Mouse (Mus musculus): Measurements from ENCODE around the gene D630023F18Rik. TPM values are rescaled to one million over a fixed set of nuclear protein-coding genes. Genes with fewer than 3 reads are reported as not detected.

D630023F18Rik gene
- total RNA-seq (2021): 10 to 100 TPM; 18.2 to 18.6 TPM
- long read RNA-seq, transcript D630023F18Rik-202 (8 exons, 1,156 nt): major isoform, 14 of 26 reads
- long read RNA-seq, partial matches to known transcripts: 3 of 26 reads
- long read RNA-seq, other reads (novel, unspliced or antisense): 8 of 26 reads

DNA sequence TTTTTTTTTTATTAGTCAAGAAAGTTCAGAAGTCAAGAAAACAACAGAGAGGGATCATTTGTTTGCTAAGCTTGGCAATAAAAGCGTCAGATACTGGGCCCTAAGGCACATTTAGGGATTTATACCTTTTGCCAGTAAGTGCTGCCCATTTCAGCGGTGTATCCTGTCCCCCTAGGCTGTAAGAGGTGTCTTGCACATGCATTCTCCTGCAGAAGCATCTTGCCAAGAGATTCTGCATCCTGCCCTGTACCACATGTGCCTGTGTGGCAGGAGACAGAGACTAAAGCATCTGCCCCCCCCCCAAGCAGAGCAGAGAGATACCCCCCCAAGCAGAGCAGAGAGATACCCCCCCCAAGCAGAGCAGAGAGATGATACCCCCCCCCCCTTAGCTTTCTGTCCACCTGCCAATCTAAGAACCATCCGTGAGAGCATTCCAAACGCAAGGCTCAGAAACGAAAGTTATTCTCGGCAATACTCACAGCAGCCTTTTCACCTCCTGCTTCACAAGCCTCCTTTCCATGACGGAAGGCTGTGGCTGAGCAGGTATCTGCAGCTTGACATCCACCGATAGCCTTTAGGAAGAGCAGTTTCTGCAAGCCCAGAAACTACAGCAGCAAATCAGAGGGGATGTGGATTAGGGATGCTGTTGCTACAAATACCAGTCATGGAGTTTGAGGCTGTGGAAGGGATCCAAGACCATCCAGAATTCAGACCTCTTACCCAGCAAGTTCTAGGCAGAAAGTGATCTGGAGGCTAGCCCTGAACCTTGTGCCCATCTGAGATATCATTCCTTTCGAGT lies at the start of gene D630023F18Rik:
TSS of gene D630023F18Rik (minus strand) at position 641 of the 799 bp plus-strand sequence.
- DNase-seq (ENCODE audit: low spot score in 2 of 2): peak; percentile 18 to 45

DNA sequence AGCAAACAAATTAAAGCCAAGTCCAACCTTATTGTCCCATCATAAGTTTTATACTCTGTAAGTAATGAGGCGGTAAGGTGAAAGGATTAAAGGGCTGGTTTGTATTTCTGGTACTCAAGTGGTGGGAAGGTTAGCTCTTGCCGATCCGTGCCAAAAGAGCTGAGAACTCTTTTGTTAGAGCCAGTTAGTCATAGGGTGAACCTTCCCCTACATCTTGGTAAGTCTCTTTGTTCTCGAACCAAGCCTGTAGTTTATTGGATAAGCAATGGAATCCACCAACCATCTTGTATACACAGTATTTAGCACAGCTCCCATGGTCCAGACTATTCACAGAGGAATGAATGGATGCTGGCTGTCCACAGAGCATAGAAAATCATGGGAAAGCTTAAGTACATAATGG lies 48.6 kb upstream of the D630023F18Rik start:
- no peak for DNase-seq (ENCODE audit: low spot score in 2 of 2)

DNA sequence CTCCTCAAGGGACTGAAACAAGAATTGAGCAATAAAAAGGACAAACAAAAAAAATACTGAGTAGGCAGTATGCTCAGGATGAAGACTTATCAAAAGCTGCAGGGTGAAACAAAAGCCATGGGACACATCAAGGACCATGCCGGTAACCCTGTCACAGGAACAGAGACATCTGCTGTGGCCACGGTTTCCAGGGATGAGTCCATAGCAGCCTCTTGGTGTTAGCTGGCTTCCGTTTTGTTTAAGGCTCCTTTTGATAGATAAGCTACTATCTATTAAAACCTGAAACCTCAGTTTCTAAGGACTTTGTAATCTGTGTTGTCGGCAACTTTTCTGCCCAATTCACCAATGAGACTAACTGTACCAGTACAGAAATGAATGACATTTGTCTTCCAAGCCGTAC lies 46.9 kb upstream of the D630023F18Rik start:
- DNase-seq (ENCODE audit: low spot score in 2 of 2): no peak

DNA sequence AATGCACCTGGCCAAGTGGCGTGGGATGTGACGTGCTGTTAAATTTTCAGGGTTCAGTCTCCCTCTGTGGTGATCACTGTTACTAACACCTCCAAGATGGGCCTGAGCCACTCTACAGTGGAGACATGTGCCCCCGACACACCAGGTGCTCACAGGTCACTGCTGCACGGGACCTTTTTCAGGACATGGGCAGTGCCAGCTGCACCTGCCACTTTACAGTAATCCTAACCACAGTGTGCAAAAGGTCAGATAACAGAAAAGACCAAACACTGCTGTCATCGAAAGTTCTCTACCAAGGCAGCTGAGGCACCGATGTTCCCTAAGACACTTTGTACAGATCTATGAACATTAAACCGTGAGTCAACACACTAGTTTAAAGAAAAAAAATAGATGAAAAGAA lies 46.5 kb upstream of the D630023F18Rik start:
- no peak for DNase-seq (ENCODE audit: low spot score in 2 of 2)

DNA sequence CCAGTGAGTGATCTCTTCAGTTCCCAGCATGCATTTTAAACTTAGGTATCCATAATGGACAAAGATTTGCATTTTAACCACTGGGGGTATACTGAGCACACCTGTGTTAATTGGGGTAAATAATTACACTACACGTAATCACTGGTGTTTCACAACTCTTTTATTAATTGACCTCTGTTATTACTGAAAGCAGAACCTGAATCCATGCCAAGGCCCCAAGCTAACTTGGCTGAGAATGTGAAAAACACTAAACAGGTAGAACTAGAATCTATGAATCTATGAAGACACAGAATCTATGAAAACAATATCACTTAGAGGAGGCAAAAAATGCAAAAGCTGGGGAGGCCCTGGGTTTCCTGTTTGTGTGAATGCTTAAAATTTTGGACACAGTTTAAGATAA lies 44.5 kb upstream of the D630023F18Rik start:
- no peak for DNase-seq (ENCODE audit: low spot score in 2 of 2)

DNA sequence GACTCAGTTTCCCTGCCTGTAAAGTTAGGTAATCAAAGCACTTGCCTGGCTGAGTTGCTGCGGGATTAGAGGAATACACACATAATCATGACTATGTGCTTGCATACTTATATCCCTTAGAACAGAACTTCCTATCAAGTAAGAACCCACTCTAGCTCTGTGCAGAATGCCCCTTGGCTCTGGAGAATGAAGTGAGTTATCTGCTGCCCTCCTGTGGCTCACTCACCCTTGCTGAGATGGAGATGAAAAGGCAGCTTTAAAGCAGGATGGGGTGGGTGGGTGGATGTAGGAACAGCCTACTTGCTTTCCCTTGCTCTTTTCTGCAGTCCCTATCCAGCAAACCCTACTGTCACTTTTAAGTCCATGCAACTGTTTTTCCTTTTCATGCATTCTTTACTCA lies 39.2 kb upstream of the D630023F18Rik start:
- DNase-seq (ENCODE audit: low spot score in 2 of 2): peak; percentile 19 to 33

DNA sequence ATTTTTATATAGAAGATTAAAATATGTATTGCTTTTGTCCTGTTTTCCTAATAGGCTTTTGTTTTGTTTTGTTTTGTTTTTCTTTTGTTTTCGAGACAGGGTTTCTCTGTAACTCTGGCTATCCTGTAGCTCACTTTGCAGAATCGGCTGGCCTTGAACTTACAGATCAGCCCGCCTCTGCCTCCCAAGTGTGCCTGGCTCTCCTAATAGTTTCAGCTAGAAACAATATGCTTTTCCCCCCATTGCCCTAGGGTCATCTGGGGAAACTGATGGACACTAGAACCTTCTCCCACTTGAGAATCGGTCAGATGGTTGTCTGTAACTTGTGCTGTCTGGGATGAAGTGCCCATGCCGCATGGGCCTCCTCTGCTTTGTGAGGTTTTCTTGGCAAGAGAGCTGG lies 33.1 kb upstream of the D630023F18Rik start:
- DNase-seq (ENCODE audit: low spot score in 2 of 2): no peak

DNA sequence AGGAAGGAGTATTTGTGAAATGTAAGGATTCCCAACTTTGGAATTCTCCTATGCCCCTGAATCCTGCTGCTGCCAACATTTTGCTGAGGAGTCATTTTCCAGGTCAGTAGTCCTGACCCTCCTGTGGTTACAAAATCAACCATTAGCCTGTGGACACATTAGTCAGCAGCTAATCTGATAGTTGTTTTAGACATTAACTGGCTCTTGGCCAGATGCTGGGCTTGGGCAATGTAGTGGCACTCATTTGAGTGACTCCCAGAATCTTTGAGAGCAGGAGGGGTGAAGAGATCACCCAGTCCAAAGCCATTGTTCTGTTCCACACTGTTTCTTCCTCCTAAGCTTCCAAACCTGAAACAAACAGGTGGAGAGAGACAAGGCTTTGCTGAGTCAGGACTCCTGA lies 31.8 kb upstream of the D630023F18Rik start:
- DNase-seq (ENCODE audit: low spot score in 2 of 2): no peak

DNA sequence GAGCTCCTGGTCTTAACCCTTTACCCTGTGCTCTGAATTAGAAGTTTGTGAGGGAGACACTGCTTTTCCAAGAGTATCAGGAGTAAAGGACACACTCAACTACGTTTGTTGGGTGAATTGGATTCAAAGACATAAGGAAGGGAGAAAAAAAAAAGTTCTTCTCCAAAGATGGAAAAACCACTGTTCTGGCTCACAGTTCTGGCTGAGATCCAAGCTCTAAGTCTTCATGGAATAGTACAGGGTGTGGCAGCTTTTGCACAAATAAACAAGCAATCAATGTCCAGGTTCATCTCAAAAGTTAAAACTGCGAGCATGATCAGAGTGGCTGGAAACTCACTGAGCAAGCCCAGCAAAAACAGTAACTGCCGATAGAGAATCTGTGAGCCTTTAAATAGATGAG lies 25.0 kb upstream of the D630023F18Rik start:
- DNase-seq (ENCODE audit: low spot score in 2 of 2): no peak

DNA sequence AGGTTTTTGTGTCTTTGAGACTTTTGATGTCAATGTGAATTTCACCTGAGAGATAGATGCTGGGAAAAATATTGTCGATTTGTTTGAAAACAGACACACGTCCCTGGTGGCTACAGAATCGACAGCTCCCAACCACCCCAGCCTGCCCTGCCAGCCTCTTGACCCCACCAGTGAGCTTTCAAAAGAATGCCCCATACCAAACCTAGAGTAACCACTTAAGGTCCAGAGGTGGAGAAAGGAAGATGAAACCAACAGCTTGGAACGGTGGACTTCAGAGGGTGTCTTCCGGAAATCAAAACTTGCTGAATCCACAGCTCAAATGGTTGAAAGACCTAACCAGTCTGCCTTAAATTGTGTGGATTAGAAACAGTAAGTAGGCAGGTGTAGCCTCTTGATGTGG lies 24.3 kb upstream of the D630023F18Rik start:
- DNase-seq (ENCODE audit: low spot score in 2 of 2): no peak

DNA sequence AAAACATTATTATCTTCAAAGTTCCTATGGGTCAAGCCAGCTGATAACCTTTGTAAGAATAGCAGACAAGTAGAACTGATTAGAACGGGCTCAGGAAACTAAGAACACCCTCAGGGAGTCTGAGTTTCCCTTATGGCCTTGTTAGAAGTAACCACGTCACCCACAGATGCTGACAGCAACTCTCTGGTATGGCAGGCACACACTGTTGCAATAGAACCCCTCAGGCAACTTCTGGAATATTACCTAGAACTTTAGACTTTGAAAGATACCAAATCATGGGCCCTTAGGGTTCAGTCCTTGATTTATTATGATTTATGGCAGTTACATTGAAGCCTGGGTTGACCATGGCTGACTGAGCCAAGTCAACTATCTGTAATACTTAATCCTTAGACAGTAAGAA lies 23.6 kb upstream of the D630023F18Rik start:
- DNase-seq (ENCODE audit: low spot score in 2 of 2): no peak

DNA sequence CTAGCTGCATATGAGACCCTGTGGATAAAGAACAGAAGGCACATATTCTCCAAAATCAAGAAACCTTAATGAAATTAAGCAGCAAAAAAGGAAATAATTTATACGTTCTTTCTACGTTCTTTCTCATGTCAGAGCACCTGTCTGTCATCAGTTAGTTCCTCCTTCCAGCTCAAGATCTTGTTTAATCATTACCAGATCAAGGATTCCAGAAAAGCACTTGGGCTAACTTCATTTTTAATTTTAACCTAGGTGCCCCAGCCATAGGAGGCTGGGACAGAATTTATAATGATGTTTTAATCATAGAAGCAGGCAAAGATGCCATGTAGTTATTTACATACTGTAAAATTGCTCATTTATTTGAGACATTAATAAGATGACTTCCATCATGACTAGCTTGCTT lies 21.8 kb upstream of the D630023F18Rik start:
- no peak for DNase-seq (ENCODE audit: low spot score in 2 of 2)

DNA sequence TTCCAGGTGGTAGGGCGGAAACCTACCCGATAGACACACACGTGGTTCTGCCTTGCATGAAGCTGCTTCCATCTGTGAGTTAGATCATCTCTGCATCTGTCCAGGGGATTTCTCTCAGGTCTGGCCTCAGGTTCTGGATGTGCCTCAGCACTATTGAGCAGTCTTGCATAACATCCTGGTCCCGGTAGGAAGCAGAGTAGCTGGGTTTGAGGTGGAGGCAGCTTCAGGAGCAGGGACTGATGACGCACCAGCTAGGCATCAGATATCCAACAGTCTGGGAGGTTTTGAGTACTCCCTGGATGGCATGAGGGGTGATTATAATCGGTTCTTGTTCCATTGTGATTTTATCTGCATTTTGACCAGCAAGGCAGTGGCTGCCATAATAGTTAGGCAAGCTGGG lies 14.5 kb upstream of the D630023F18Rik start:
- no peak for DNase-seq (ENCODE audit: low spot score in 2 of 2)

DNA sequence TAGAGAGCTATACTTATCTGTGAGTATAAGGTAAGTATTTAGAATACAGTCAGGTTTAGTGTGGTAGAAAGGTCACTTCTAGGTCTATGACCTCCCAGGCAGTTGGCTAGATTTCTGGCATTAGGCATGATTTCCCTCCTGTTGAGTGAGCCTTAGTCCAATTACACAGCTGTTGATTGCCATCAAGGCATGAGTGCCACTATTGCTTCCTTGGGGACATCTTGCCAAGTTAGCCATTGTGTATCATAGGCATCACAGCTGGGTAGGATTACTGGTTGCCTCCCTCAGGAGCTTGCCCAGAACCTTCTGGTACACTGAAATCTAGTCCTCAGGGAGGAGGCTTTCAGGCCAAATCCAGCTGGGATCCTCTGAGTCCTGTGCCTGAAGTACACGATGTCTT lies 9.8 kb upstream of the D630023F18Rik start:
- no peak for DNase-seq (ENCODE audit: low spot score in 2 of 2)

DNA sequence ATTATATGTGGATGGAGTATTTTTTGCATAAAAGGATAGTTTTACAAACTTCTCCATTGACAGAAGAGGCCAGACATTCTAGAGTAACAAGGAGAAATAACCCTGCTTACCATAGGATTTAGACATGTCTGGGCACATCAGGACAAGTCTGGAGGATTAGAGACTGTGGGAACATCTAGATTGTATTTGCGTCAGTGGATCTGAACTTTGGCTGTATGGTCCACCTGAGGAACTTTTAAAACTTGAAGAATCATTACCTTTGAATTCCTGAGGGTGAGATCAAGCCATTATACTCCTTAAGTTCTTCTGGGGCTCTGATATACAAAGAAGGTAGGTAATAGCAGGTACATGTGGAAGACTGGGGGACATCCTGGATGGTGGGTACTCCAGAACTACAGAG lies 8.7 kb upstream of the D630023F18Rik start:
- no peak for DNase-seq (ENCODE audit: low spot score in 2 of 2)

DNA sequence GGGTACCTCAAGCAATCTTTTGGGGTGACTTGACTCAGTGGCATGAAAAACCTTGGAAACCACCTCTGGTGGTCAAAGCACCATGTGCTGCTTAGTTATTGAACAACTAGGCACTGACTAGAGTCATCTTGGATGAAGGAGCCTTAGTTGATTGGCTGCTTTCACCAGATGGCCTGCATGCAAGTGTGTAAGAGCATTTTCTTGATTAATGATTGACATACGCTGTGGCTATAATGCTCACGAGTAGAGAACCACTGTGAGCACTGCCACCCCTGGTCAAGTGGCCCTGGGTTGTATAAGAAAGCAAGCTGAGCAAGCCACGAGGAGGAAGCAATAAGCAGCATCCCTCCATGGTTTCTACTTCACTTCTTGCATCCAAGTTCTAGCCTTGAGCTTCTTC lies 7.2 kb upstream of the D630023F18Rik start:
- no peak for DNase-seq (ENCODE audit: low spot score in 2 of 2)

DNA sequence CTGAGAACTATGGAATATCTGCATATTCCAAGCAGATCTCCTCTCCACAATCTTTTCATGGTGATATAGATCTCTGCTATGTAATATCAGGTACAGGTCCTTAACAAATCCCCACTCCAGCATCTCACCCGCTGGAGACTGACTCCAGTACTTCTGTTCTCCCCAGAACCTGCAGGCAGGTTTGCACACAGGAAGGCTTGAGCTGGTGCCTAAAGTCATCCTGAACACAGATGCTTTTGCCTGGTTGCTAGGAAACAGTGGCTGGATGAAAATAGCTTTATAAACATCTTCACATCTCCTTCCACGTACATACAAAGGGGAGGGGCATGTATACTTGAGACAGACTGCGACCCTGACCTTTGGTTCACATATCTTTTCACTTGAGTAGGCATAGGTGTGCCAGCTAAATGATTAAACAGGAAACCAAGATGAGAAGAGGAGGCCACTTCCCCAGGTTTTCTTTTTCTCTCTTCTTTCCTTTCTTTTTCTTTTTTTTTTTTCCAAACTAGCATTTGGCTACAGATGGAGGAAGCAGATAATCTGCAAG lies 6.7 kb upstream of the D630023F18Rik start:
- no peak for DNase-seq (ENCODE audit: low spot score in 2 of 2)

DNA sequence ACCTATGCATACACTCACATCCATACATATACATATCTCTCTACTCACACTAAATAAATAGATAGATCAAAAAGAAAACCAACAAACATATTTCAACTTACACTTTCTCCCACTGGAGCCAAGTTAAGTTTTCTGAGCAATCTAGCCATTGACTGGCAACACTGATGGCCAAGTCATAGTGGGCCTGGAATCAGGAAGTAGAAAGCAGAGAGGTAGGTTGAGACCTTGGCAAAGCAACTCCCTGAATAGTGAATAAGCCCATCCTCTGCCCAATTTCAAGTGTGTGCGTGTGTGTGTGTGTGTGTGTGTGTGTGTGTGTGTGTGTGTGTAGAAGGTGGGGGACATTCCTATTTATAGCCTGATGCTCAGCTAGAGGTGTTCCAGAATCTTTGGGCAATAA lies 3.6 kb downstream of the D630023F18Rik start, which contains the start of gene Gm28845:
TSS of gene Gm28845 (minus strand) at position 121 of the 400 bp plus-strand sequence.
- no peak for DNase-seq (ENCODE audit: low spot score in 2 of 2)

DNA sequence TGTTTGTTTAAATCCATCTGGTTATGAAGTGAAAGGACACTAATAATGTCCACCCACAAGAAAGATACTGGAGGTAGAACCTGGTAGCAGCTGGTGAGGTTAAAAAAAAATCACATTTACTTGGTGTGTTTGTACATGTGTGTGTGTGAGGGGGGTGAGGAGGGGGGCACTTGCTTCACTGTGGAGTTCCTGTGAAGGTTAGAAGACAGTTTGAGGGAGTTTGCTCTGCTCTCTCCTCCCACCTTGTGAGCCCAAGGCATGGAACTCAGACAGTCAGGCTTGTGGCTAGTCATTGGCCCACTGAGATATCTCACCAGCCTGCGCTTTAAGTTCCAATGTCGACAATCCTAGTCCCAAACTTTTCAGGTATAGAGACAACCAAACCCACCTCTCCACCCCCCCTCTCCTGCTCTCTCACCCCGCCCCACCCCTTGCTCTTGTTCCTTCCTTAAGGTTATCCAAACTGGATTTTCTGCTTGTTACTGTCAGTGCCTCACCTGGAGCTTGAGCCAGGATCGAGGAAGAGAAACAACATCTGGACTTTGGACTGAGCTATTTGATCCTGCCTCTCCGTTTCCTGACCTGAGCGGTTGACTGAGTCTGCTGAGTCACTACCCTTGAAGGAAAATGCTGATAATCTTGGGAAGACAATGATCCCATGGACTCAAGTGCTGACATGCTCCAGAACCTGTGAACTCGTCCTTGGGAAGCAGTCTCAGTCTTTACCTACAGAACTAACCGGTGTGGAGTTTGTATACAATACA lies 4.7 kb downstream of the D630023F18Rik start:
- DNase-seq (ENCODE audit: low spot score in 2 of 2): no peak

DNA sequence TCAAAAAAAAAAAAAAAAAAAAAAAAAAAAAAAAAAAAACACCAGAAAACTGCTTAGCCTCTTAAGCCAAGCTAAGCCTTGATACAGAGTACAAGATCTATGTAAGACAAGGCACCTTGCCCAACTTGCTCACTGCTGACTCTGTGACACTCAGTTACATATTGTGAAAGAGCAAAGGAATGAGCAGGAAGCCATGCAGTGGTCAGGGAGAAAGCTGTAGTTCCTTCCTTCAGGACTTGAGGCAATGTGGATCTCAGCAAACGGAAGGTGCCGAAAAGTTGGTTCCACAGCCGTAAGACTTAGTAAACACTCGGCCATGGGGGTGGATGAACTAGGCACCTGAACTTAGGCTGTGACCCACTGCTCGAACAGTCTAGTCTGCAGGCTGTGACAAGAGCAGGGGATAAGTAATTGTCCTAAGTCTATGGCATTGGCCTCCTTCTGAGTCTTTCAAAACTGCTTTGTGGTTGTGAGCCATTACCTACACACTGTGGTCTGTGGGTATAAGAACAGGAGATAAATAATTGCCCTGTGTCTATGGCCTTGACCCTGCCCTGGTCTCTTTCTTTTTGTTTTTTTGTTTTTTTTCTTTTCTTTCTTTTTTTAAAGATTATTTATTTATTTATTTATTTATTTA lies 9.4 kb downstream of the D630023F18Rik start:
- DNase-seq (ENCODE audit: low spot score in 2 of 2): no peak

DNA sequence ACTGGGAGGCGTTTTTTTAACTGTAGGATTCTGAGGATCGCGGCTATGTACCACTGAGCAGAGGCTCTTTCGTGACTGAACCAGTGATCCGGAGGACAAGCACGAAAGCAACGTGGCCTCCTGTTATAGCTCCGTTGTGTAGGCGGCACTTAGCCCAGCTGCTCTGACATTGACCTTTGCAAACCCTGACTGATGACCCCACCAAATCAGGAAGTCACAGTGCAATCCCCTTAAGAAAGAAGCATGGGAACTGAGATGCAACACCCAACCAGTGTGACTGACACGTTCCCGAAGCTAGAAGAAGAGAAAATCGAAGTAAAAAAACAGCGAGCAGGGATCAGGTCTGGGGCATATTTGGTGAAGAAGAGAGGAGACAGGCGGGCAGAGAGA lies 10.2 kb downstream of the D630023F18Rik start:
- DNase-seq (ENCODE audit: low spot score in 2 of 2): no peak
